Mouse (Mus musculus) MN1 (cell line): ENCODE measurements around the gene Map3k11.

ENCODE experiments used
- DNase-seq: peaks from one replicate; pipeline ENCODE4 v3.0.0-alpha.2; 2016; ENCODE audit warnings: low spot score

Map3k11 gene

DNA sequence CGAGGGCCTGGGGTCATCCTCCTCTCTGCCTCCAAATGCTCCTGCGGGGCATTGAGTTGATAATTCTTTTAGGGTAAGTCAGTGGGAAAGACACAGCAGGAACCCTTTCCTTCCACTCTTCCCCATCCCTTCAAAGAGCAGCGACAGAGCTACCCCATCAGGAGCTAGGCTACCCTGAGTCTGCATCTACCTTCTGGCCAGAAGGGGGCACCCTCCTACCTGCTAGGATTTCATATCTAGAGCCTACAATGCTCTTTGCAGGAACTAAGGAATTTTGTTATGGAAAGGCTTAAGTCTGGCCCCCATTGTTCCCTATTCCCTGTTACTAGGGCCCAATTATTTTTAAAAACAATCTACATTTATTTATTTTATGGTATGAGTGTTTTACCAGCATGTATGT, 22.7 kb downstream of the Map3k11 start:
- no peak for DNase-seq

DNA sequence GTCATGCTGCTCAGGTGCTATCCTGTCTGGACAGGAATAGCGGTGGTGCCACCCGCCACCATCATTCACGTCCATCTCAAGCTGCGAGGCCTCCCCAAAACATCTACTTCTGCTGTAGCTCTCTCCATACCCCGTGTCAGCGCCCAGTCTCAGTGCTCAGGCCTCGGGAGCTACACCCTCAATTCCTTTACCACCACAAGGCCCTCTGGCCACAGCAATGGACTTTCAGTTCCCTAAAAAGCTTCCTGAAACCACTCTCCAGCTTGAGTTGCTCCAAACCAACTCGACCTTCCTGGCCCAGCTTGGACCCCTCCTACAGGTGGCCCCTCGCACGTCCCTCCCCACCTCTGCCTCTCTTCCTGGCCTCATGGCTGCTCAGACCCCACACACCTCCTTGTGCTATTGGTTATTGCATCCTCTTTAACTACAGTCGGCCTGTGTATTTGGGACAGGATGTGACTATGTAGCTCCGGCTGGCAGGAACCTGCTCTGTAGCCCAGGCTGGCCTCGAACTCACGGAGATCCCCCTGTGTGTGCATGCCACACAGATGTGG, 23.4 kb downstream of the Map3k11 start:
- no peak for DNase-seq

GRCm38 (mm10) chr19:5713255-5713654, 24.7 kb downstream of the Map3k11 start:
- no peak for DNase-seq

GRCm38 (mm10) chr19:5713730-5714129, 25.2 kb downstream of the Map3k11 start:
- peak; percentile 41 for DNase-seq

DNA sequence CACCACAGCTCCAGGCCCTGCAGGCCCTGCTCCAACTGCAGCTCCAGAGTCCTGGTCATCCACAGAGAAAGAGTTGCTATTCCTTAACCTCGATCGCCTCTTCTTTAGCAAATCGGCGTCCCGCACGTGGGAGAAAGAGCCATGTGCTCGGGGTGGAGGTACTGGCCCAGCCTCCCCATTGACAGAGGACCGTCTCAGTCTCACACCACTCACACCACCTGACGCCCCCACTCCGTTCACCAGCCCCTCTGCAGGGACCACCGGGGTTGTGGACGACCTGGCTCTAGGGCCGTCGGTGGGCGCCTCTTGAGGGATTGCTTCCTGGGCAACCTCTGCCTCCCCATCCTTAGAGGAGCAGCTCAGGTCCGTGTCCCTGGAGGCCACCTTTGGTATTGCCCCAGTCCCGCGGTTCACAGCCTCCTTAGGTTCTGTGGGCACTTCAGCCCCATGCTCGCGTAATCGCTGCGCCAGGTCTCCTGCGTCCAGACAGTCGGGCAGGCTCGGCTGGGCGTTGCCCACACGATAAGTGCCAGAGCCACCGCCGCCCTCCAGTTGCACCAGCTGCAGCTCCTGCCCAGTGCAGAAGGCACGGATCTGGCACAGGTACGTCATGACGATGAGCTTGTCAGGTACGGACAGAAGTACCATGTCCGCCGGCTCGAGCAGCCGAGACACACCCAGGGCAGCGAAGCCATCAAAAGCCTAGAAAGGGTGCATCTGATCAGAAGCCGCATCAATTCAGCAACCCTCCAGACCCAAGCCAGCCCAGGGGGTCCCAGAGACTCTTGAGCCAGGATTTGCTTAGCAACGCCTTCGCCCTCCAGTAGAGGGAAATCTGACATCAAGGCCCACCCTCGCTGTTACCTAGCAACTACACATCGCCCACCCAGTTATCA, 27.5 kb downstream of the Map3k11 start:
- peak; percentile 86 for DNase-seq

- peak; percentile 68 for DNase-seq
Observed at GRCm38 (mm10) chr19:5716955-5717354, 28.4 kb downstream of the Map3k11 start.

DNA sequence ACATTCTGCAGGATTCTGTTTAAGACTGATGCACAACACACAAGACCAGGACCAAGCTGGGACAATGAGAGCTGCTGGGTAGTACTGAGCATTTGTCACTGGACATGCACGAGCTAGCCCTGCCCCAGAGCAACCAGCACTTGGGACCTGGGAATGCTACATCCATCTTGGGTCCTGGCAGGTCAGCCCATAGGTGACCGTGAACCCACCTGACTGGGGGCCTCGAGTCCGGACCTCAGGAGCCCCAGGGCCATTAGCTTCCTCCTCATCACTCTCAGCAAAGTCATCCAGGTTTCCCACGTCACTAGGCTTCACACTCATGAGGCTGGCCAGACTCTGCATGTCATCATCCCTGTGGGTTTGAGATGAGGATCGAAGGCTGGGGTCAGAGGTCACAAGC, 32.7 kb downstream of the Map3k11 start:
- DNase-seq = no peak

DNA sequence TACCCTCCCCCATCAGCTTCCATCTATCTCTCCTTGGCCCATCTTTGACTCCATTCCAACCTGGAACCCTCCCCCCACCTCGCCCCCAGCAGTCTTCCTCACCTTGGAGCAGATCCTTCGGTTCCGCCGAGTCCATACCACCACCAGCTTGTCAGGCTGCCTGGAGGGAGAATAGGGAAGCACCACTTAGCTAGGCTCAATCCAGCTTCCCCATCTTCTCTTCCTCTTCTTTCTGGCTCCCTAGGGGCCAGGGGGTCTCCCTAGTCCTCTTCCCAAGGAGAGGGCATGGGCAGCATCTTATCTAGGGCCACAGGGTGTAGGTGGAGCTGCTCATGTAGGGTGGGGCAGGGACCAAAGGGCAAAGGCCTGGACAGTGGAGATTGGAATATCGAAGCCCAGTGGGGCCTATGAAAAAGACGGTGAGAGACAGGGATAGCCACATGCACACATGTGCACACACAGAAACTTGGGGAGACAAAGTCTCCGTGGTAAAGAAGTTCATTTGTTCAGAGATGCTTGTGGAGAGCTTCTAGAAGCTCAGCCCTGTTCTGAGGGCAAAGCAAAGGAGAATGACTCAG, 34.4 kb downstream of the Map3k11 start:
- no peak for DNase-seq

DNA sequence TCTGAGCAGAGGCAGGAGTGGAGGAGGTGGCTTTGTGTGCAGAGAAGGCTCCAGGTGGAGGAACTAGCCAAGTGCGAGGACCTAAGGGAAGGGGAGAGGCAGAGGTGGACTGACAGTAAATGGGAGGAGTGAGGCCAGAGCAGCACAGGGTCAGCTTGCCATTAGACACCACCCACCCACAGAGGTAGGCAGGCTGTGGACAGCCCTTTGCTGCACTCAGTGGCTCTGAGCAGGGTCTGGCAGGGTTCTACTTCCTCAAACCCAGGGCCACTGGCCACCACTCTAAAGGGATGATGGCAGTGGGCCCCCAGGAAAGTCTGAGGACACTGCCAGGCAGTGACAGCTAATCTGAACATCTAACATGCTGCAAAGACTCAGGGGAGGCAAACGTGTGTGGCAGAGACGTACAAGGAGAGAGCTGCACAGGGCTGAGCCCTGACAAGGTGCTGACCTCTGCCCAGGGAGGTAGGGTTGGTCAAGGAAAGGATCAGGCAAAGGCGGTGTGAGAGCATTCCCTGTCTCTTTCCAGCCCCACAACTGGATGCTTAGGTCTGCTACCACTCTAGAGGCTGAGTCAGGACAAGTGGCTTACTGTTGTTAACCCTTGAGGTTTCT, 35.5 kb downstream of the Map3k11 start:
- peak; percentile 23 for DNase-seq

DNA sequence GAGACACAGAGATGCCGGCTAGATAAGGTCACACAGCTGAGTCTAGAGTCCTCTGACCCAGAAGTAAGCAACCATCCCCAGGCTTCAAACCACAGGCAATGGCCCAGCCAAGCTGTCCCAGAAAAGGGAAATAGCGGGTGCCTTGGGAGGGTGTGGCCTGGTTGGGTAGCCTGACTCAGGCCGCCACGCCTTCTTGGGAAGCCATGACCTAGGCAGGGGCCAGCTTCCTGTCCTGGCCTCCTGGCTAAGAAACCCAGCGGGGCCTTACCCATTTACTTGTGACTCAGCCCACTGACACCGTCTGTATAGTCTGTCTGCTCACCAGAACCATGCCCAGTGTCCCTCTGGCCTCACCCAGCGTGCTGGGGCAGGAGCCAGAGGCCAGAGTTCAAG, 36.0 kb downstream of the Map3k11 start:
- DNase-seq = peak; percentile 58

DNA sequence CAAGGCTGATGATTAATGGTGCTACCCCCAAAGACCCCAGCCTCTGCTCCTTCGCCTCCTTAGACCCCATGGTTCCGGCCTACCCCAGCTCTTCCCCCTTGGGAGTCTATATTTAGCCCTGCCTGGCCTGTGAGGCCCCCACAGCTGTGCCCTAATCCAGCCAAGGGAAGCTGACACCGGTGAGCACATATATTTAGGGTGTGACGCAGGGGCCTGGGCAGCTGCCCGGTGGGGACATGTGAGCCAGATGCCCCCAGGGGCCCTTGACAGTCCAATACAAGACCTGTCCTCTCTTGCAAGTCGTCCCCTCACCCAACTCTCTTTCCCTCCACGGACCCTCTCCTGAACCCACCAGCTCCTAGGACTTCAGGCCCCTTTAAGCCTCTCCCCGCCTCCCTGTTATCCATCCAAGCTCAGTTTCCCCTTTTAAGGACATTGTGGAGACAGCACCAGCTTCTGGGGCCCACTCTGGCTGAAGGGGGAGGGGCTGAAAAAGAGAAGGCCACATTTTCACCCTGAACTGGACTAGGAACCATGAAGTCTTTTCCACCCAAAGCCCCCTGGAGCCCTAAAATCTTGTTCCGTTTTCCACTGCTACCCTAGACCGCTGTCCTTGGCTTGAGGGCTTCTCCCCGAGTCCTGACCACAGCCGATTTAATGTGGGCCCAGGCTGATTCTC, 36.6 kb downstream of the Map3k11 start:
- no peak for DNase-seq

DNA sequence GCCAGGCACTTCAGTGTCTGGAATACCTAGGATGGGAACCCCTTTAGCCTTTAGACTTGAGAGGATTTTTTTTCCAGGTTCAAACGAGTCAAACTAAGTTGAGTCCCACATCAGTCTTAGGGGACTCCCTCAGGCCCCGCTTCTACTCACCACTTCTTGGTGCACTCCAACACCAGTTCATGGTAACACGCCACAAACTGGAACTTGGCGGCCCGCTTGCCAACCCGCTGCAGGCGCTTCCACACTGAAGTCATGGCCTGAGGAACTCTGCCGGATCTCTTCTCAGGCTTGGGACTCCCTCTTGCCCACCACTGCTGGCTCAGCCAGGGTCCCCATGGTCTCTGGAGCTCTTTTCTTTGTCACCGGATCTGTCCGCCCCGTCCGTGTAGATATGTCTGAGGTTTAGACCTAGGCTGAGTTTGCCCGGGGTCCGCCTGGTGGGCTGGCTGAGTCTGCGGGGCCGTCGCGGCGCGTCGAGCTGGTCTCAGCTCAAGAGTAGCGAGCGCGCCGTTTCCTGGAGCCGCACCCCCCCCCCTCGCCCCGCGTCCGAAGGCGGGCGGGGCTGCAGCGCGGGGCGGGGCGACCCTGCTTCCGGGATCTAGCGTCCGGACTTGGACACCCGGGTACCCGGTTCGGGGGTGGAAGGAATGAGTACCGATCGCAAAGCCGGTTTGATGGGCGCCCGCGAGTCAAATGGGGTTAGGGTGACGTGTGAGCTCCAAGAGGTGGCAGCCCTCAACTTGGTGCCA, 37.4 kb downstream of the Map3k11 start, which contains the start of gene Ehbp1l1:
Gene Ehbp1l1 (minus strand): TSS at position 551 of the 749 bp plus-strand sequence.
- no peak for DNase-seq

DNA sequence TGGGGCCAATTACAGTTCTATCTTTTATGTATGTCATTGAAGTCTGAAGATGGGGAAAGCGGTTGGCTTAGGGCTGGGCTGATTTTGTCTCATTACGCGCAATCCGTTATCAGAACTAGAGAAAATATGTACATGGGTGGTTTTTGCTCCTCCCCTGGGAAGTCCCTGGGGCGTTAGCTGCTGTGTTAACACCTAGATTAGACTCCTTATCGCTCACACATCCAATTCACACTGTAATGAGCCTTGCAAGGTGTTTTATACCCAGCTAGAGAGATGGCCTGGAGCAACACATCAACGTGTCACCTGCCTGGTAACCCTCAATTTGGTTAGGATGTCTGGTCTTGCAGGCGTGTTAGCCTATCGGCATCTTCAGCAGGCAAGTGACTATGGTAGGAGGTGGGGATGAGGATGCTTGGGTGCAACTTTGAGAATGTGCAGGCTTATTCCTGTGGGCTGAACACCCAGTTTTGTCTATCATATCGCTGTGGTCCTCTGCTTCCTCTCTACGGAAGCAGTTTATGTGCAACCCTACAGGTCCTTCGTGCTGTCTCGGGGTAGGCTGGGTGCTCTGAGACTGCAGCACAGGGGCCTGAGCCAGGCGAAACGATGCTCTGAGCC, 38.5 kb downstream of the Map3k11 start:
- no peak for DNase-seq

- peak; percentile 76 for DNase-seq
Observed at GRCm38 (mm10) chr19:5727701-5728100, 39.2 kb downstream of the Map3k11 start.

DNA sequence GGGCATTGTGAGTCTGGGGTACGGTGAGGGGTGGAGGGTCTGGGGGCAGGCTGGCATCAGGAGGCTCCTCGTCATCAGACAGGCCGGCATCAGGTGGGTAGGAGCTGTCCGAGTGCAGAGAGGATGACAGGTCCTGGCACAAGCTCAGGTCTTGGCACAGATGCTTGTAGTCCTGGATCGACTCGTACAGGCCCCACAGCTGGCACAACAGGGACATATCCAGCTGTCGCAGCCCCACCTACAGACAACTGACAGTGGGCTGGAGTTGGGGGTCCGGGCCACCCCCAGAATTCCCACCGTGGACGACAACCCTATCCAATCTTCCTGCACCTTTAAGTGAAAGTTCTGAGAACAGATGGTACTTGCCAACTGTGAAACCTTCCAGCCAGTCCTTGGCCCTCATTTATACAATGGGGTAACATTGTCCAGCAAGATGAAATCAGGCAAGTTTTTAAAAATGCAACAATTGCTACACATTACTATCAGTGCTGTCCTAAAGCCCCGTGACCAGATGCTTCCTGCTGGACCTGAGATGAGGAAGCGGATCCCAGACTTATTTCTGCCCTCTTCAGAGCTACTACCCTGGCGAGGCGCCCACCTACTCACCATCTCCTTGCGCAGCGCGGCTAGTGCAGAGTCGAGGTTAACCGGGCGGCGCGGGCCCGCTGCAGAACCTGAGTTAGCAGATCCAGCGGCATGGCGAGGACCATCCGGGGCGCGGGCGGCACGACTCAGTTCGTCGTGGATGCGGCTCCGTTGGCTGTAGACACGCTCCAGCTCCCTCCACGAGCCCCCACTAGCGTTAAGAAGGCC, 40.3 kb downstream of the Map3k11 start:
- DNase-seq = peak; percentile 44

DNA sequence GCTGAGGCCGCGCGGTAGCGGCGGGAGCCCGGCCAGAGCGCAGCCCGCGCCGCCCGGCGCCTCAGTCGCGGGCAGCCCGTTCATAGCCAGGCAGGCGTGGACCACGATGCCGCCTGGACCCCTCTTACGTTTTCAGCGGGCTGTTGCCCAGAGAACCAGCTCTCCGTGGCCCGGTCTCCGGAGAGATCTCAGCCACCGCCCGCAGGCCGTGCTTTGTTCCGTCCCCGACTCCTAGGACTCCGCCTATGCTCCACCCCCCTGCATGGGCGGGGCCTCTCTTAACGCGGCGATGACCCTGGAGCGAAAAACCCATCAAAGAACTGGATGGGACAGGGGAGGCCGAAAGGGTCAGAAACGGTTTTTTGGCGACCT, 40.9 kb downstream of the Map3k11 start, which contains the start of gene Fam89b:
Gene Fam89b (minus strand): TSS at position 210 of the 372 bp plus-strand sequence.
- DNase-seq = peak; percentile 79

GRCm38 (mm10) chr19:5730314-5731186, 42.0 kb downstream of the Map3k11 start:
- no peak for DNase-seq

GRCm38 (mm10) chr19:5731264-5731978, 42.9 kb downstream of the Map3k11 start:
- peak; percentile 92 for DNase-seq
